Comparison of ENCODE assay signal across 21 mouse cellular contexts in genomic region chr13:70313205-70313604, GRCm38 (mm10).
"Had no signal": no experiment of that assay in that cellular context is flagged by ENCODE, and none has a peak within 500 bp of the region (broad histone marks: within the 10 kb centered on the region; RNA-seq: fewer than 3 reads in every experiment).

No protein-coding gene starts in this region.

- DNase-seq: liver, postnatal 0 days; lung, adult 2 months; lung, postnatal 10 days; lung, postnatal 36 days; retina, postnatal 1 day; right cerebral cortex, adult 18-20 months; right cerebral cortex, postnatal 25 days; right cerebral cortex, postnatal 4 days; spleen, adult 18-20 months; thymus, adult 18-20 months; thymus, postnatal 14 days; thymus, postnatal 36 days had no signal

- ATAC-seq: liver, postnatal 0 days; midbrain, embryonic 13.5 days; midbrain, embryonic 15.5 days had no signal

- H3K27me3 ChIP-seq: liver, embryonic 15.5 days; megakaryocyte, embryonic 14.5 days; midbrain, embryonic 13.5 days; midbrain, embryonic 15.5 days; neural tube, embryonic 12.5 days; neural tube, embryonic 15.5 days had no signal

- H3K4me2 ChIP-seq: liver, embryonic 15.5 days; midbrain, embryonic 11.5 days; midbrain, embryonic 13.5 days; midbrain, embryonic 15.5 days; neural tube, embryonic 12.5 days; neural tube, embryonic 15.5 days had no signal

- H3K27ac ChIP-seq: liver, embryonic 15.5 days; macrophage; midbrain, embryonic 13.5 days; midbrain, embryonic 15.5 days; neural tube, embryonic 12.5 days; neural tube, embryonic 15.5 days had no signal

- H3K4me1 ChIP-seq: liver, embryonic 15.5 days; megakaryocyte, embryonic 14.5 days had no signal

- H3K36me3 ChIP-seq: liver, embryonic 15.5 days; midbrain, embryonic 13.5 days; midbrain, embryonic 15.5 days; neural tube, embryonic 12.5 days; neural tube, embryonic 15.5 days had no signal

- H3K9ac ChIP-seq: liver, embryonic 15.5 days; liver, postnatal 0 days; midbrain, embryonic 13.5 days; midbrain, embryonic 15.5 days; neural tube, embryonic 12.5 days; neural tube, embryonic 15.5 days had no signal

- H3K9me3 ChIP-seq: liver, embryonic 15.5 days; midbrain, embryonic 13.5 days; midbrain, embryonic 15.5 days; neural tube, embryonic 12.5 days; neural tube, embryonic 15.5 days had no signal

- H3K4me3 ChIP-seq: liver, embryonic 15.5 days; megakaryocyte, embryonic 14.5 days; midbrain, embryonic 13.5 days; midbrain, embryonic 15.5 days; myocyte; neural tube, embryonic 12.5 days; neural tube, embryonic 15.5 days had no signal
